Mouse (Mus musculus): ENCODE data around the gene Olfr1211.

Olfr1211 gene

GRCm38 (mm10) chr2:88938011-88938410 lies at the start of gene Olfr1211:
Gene Olfr1211 (minus strand): TSS chr2:88938111.
- DNase-seq (ENCODE audit: low spot score): no peak

DNA sequence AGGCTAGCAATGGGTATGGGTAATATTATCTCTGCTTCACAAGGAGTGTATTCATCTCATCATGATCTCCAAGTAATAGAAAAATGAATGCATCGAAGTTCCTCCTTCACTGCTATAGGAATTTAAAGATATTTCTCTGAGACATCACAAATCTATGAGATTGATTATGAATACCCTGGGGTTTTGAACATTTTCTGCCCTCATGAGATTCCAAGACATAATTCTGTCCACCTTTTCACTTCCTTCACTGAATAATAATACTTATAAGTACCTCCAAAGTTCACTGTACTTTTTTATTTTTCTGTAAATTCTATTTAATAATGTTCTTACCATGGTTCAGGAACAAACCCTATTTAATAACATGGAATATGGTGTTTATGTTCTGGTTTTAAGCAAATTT lies 42.3 kb upstream of the Olfr1211 start, which contains the start of gene Gm13762:
Gene Gm13762 (minus strand): TSS at position 101 of the 400 bp plus-strand sequence.
- DNase-seq (ENCODE audit: low spot score): no peak

DNA sequence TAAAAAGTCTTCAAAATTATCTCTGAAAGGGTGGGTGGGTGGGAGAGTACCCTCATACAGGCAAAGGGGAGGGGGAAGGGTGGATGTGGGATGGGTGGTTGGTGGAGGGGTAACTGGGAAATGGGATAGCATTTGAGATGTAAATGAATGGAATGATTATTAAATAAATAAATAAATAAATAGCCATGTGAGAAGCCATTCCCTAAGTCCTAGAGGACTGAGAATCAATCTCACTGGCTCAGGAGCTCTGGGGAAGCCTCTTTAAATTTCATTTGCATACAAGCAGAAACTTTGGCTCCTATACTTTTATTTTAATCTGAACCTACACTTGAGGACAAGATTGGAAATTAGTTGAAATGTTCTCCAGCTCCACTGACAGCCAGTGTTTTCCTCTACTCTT lies 15.8 kb upstream of the Olfr1211 start, which contains the start of gene Olfr1212:
Gene Olfr1212 (plus strand): TSS at position 301 of the 400 bp plus-strand sequence.
- no peak for DNase-seq (ENCODE audit: low spot score)

DNA sequence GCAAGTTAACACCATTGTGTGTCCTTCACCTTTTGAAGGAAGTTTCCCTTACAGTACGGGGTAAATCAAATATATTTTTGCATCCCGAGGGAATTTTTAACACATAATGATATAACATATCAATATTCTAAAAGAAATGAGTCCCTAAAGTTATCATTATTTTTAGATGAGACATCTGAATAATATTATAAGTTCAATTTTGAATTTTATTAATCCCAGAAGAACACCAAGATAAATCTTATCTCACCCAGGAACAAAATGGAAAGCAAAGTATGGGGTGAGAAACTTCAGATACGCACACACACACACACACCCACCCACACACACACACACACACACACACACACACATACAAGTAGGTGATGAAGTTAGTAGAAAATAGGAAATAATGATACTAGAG lies 22.9 kb downstream of the Olfr1211 start, which contains the start of gene Olfr1209:
Gene Olfr1209 (minus strand): TSS at position 101 of the 400 bp plus-strand sequence.
- no peak for DNase-seq (ENCODE audit: low spot score)

DNA sequence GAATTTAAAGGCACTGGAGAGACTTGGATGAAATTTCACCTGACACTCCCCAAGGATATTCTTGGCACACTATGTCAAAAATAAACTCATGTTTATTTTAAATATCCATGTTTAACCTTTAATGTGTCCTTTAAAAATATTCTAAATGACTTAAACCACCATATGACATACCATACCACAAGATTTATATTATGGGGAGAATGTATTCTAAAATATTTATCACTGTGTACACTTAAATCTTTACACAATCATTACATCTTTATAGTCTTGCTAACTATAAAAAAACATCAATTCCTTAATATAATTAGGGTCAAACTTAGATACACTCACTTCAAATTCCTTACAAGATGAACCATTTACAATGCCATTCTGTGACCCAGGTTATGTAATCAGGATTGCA lies 35.7 kb downstream of the Olfr1211 start, which contains the start of gene Olfr1208:
Gene Olfr1208 (minus strand): TSS at position 101 of the 400 bp plus-strand sequence.
- no peak for DNase-seq (ENCODE audit: low spot score)
